Mouse (Mus musculus): ENCODE measurements around the gene Matn4. TPM values are rescaled to one million over a fixed set of nuclear protein-coding genes. Genes with fewer than 3 reads are reported as not detected.
"Not testable (repeated sequence)": the region's sequence is repeated elsewhere in the genome, so short reads cannot be mapped to it uniquely, and the experiment has no call there.

Gene Matn4
- polyA plus RNA-seq, 1 experiment from 2014 or later, result 50.5 TPM

DNA sequence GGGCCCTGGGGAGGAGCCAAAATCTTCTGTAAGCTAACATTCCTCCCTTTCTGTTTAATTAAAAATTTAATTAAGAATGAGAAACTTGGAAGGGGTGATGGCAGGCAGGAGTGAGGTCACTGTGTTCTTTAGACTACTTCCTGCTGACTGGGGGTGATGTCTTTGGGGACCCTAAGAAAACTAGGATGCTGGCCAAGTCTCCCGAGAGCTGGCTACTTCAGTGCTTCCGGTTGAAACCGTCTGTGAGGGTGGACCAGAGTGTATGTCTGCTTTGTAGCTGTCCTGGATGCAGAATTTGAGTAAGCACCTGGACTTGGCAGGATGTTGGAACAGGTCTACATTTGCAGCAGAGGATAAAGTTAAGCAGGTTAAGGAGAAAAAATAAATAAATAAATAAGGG, 38.0 kb downstream of the Matn4 start:
- peaks cover 11% of the 10 kb centered on the region for H3K27me3 ChIP-seq
- no peak for ATAC-seq (ENCODE audit: insufficient number of reproducible peaks, insufficient read depth, low FRiP score, low TSS enrichment, low read depth)
- H3K36me3 ChIP-seq, result no peaks in the 10 kb centered on the region
- WGBS, result 75% methylated on average over 3 of the region's 3 CpGs
- H3K4me3 ChIP-seq (replicated peaks), result no peak overlapping the region
- H3K4me1 ChIP-seq (replicated peaks), result no peaks in the 10 kb centered on the region
- H3K4me2 ChIP-seq, result no peak overlapping the region
- H3K9ac ChIP-seq (replicated peaks), result no peak overlapping the region
- H3K27ac ChIP-seq, result no peak overlapping the region
- no peaks in the 10 kb centered on the region for H3K9me3 ChIP-seq

DNA sequence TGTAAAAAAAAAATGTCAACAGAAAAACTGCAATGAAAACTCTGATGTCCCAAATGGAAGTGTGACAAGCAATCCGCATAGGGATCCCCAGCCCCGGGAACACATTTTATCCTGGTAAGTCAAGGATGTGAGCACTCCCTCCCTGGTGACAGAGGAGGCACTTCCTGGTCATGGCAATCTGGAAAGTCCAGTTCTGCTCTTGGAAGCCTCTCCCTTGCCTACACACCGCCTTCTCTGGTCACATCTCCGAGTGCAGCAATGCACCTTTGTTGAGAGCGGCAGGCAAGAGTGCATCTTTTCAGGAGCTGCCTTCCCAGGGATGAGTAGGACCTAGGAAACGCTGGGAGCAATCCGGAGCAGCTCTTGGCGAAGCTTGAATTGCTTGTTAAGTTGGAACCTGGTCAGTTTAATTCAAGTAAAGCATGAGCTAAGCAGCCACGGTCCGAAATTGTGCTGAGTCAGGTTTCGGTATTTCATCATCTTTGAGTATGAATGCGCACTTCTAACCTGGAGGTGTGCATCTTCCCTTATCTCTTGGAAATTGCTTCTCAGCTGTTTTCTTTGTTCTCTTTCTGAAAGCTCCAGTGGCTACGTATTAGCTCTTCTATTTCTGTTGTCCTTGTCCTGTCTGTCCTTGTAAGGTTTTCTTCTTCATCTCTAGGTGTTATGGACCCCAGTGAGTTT, 43.8 kb downstream of the Matn4 start:
- Histone ChIP-seq H3K4me3 (replicated peaks) (no peak overlapping the region), H3K4me2 (no peak overlapping the region), H3K36me3 (no peaks in the 10 kb centered on the region), H3K9ac (replicated peaks) (no peak overlapping the region), H3K27me3 (peaks cover 22% of the 10 kb centered on the region), H3K9me3 (no peaks in the 10 kb centered on the region), H3K4me1 (replicated peaks) (no peaks in the 10 kb centered on the region), H3K27ac (no peak overlapping the region)
- WGBS, result 34% methylated on average over 13 of the region's 13 CpGs
- ATAC-seq (ENCODE audit: insufficient number of reproducible peaks, insufficient read depth, low FRiP score, low TSS enrichment, low read depth), result no peak

DNA sequence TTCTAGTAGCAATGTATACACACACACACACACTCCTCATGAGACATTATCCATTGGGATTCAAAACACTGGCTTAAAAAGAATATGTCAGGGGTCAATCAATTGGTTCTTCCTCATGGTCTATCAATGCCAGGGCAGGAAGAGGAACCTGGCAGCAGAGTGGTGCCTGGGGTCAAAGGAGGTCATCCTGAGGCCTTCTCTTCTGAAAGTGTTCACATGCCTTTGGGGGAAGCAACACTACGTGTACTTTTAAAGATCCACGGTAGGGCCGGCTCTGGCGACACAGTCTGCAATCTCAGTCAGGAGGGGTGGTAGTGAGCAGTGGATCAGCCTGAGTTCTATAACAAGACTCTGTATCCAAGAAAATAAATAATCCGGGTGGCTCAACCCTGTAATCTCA, 45.3 kb downstream of the Matn4 start:
- ATAC-seq (ENCODE audit: insufficient number of reproducible peaks, insufficient read depth, low FRiP score, low TSS enrichment, low read depth), result no peak
- H3K4me3 ChIP-seq (replicated peaks), result no peak overlapping the region
- H3K9me3 ChIP-seq, result no peaks in the 10 kb centered on the region
- H3K36me3 ChIP-seq, result no peaks in the 10 kb centered on the region
- no peak overlapping the region for H3K9ac ChIP-seq (replicated peaks)
- 75% methylated on average over 5 of the region's 5 CpGs for WGBS
- H3K27me3 ChIP-seq, result peaks cover 30% of the 10 kb centered on the region
- H3K4me2 ChIP-seq, result no peak overlapping the region
- no peaks in the 10 kb centered on the region for H3K4me1 ChIP-seq (replicated peaks)
- H3K27ac ChIP-seq, result no peak overlapping the region

DNA sequence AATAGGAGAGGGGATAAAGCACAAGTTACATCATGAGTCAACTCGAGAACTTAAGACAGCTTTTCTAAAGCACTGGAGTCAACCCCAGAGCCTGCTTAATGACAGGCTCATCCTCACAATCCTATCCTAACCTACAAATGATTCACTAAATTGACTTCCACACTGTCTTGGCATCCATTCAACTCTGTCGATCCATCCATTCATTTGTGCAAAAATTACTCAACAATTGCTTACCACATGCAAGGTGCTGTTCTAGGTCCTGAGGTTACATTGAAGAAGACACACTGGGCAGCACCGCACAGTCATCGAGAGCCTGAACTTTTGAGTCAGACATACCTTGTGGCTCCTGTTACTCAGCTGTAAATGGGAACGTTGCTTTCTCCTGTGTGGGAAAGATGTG, 45.9 kb downstream of the Matn4 start:
- Histone ChIP-seq H3K4me3 (replicated peaks) (no peak overlapping the region), H3K4me1 (replicated peaks) (no peaks in the 10 kb centered on the region), H3K4me2 (no peak overlapping the region), H3K36me3 (no peaks in the 10 kb centered on the region), H3K9me3 (no peaks in the 10 kb centered on the region), H3K9ac (replicated peaks) (no peak overlapping the region), H3K27me3 (peaks cover 36% of the 10 kb centered on the region), H3K27ac (no peak overlapping the region)
- 83% methylated on average over 5 of the region's 5 CpGs for WGBS
- no peak for ATAC-seq (ENCODE audit: insufficient number of reproducible peaks, insufficient read depth, low FRiP score, low TSS enrichment, low read depth)

DNA sequence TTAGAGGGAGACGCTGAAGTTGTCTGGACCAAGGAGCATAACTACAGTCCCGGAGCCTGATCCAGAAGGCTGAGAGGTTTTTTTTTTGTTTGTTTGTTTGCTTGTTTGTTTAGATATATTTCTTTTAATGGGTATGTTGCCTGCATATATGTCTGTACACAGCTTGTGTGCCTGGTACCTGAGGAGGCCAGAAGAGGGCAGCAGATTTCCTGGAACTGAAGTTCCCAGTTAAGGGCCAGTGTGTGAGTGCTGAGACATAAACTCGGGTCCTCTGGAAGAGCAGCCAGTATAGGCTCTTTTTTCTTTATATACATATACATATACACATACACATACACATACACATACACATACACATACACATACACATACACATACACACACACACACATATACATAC, 46.6 kb downstream of the Matn4 start:
- Histone ChIP-seq H3K36me3 (no peaks in the 10 kb centered on the region), H3K9ac (replicated peaks) (no peak overlapping the region), H3K4me1 (replicated peaks) (no peaks in the 10 kb centered on the region), H3K27me3 (peaks cover 36% of the 10 kb centered on the region), H3K4me2 (no peak overlapping the region), H3K27ac (no peak overlapping the region), H3K4me3 (replicated peaks) (no peak overlapping the region), H3K9me3 (no peaks in the 10 kb centered on the region)
- ATAC-seq (ENCODE audit: insufficient number of reproducible peaks, insufficient read depth, low FRiP score, low TSS enrichment, low read depth), result no peak
- 77% methylated on average over 3 of the region's 3 CpGs for WGBS

DNA sequence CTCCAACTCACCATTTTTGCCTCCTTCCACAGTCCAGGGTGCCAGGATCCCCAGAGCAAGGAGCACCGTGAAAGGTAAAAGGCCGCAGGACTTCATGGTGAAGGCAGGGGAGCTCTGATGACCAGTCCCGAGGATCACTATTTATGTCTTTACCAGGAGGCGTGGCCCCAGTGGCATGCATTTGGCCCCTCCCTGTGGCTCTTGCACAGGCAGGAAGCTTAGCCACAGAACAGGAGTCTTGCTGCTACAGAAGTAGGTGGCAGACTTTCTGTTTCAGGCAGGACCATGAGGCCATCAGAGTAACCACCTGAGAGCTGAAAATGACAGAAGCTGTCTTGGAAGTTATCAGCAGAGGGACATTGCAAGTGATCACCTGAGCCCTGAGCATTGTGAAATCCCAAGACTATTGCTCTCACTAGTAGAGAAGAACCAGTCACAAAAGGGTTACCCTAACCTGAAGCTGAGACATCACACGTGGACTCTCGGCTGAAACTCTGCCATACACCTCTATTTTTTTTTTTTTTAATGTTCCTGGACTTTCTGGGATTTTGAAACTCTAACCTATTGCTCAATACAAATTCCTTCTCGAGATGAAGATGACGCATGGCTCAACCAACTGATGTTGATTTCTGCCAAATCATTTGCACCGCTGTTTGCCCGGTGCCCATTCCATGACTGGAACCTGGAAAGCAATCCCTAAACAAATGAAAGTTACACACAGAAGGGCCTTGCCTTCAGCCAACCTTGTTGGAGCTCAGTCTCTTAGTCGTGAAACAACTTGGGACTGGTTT, 48.6 kb downstream of the Matn4 start:
- Histone ChIP-seq H3K4me3 (replicated peaks) (no peak overlapping the region), H3K27ac (no peak overlapping the region), H3K9ac (replicated peaks) (no peak overlapping the region), H3K36me3 (no peaks in the 10 kb centered on the region), H3K4me1 (replicated peaks) (no peaks in the 10 kb centered on the region), H3K4me2 (no peak overlapping the region), H3K9me3 (no peaks in the 10 kb centered on the region), H3K27me3 (peaks cover 27% of the 10 kb centered on the region)
- WGBS, result 74% methylated on average over 11 of the region's 11 CpGs
- ATAC-seq (ENCODE audit: insufficient number of reproducible peaks, insufficient read depth, low FRiP score, low TSS enrichment, low read depth), result no peak

DNA sequence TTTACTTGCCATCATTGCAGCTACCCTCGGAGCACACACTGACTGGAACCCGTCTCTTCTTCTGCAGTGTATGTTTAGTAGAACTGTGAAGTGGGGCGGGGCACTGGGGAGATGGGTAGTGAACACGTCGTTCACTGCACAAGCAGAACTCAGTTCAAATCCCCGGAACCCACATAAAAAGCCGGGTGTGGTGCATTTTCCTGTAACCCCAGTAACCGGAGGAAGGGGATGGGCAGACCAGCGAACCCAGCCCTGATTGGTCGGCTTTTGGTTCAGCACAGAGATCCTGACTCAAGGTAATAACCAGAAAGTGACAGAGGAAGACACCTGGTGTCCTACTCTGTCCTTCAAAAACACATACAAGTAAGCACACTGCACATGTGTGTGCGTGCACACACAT, 51.6 kb downstream of the Matn4 start:
- Histone ChIP-seq H3K9ac (replicated peaks) (no peak overlapping the region), H3K9me3 (no peaks in the 10 kb centered on the region), H3K4me1 (replicated peaks) (no peaks in the 10 kb centered on the region), H3K4me2 (no peak overlapping the region), H3K27ac (no peak overlapping the region), H3K36me3 (no peaks in the 10 kb centered on the region), H3K4me3 (replicated peaks) (no peak overlapping the region), H3K27me3 (peaks cover 15% of the 10 kb centered on the region)
- 89% methylated on average over 11 of the region's 11 CpGs for WGBS
- no peak for ATAC-seq (ENCODE audit: insufficient number of reproducible peaks, insufficient read depth, low FRiP score, low TSS enrichment, low read depth)

DNA sequence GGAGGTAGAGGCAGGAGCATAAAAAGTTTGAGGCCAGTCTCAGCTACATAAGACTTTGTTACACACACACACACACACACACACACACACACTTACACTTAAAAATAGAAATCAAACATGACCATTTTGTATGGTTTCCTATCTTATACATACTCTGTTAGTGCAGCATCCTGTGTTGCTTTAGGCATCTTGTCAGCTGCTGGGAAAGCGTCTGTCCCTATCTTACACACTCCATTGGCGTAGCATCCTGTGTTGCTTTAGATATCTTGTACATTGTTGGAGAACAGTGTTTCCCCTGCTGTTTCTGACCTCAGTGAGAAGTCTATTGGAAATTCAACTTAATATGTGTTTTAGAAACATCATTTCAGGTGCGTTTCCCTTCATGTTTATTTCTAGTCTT, 52.3 kb downstream of the Matn4 start:
- Histone ChIP-seq H3K9ac (replicated peaks) (no peak overlapping the region), H3K27me3 (peaks cover 15% of the 10 kb centered on the region), H3K27ac (no peak overlapping the region), H3K4me3 (replicated peaks) (no peak overlapping the region), H3K4me1 (replicated peaks) (no peaks in the 10 kb centered on the region), H3K4me2 (no peak overlapping the region), H3K36me3 (no peaks in the 10 kb centered on the region), H3K9me3 (no peaks in the 10 kb centered on the region)
- no peak for ATAC-seq (ENCODE audit: insufficient number of reproducible peaks, insufficient read depth, low FRiP score, low TSS enrichment, low read depth)
- 88% methylated on average over 3 of the region's 3 CpGs for WGBS

DNA sequence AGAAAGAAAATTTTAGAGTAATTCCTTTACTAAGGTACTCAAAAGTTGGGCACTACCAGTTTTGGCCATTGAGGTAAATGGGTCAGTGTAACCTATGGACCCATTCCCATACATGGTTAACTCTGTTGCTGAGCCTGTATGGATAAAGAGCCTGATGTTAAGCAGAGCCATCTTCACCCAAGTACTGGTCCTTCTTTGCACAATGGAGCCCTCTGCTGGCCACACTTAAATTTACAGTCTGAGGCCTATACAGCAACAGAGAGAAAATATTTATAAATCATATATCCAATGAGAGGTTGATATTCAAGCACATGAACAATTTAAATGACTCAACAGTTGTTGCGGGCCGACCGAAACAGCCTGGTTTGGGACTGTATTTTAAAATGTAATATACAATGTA, 56.0 kb downstream of the Matn4 start:
- Histone ChIP-seq H3K4me3 (replicated peaks) (no peak overlapping the region), H3K9ac (replicated peaks) (no peak overlapping the region), H3K36me3 (no peaks in the 10 kb centered on the region), H3K9me3 (no peaks in the 10 kb centered on the region), H3K4me2 (no peak overlapping the region), H3K27me3 (peaks cover 1% of the 10 kb centered on the region; the same call in 1 of the 2 replicates), H3K27ac (no peak overlapping the region), H3K4me1 (replicated peaks) (no peaks in the 10 kb centered on the region)
- 90% methylated on average over 3 of the region's 3 CpGs for WGBS
- ATAC-seq (ENCODE audit: insufficient number of reproducible peaks, insufficient read depth, low FRiP score, low TSS enrichment, low read depth), result no peak

DNA sequence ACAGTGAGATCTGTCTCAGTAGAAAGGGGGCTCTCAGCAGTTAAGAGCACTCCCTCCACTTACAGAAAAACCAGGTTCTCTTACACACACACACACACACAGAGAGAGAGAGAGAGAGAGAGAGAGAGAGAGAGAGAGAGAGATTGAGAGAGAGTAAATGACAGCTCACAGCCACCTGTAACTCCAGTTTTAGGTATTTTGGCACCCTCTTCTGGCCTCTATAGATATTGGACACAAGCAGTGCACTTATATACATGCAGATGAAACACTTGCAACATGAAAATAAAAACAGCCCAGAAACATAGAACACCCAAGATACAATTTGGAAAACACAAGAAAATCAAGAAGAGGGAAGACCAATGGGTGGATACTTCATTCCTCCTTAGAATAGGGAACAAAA, 57.3 kb downstream of the Matn4 start:
- H3K9ac ChIP-seq (replicated peaks); H3K4me1 ChIP-seq (replicated peaks); H3K4me3 ChIP-seq (replicated peaks); H3K9me3 ChIP-seq; H3K36me3 ChIP-seq; H3K27ac ChIP-seq; ATAC-seq (ENCODE audit: insufficient number of reproducible peaks, insufficient read depth, low FRiP score, low TSS enrichment, low read depth); H3K27me3 ChIP-seq; H3K4me2 ChIP-seq: not testable (repeated sequence)

DNA sequence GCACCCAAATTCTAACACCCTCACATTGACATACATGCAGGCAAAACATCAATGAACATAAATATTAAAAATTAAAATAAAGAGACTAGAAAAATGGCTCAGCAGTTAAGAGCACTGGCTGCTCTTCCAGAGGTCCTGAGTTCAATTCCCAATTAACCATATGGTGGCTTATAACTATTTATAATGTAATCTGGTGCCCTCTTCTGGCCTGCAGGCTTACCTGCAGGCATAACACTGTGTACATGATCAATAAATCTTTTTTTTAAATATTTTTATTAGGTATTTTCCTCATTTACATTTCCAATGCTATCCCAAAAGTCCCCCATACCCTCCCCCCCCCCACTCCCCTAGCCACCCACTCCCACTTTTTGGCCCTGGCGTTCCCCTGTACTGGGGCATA, 61.2 kb downstream of the Matn4 start:
- H3K27ac ChIP-seq; H3K4me2 ChIP-seq; ATAC-seq (ENCODE audit: insufficient number of reproducible peaks, insufficient read depth, low FRiP score, low TSS enrichment, low read depth); H3K9ac ChIP-seq (replicated peaks); H3K4me1 ChIP-seq (replicated peaks); H3K27me3 ChIP-seq; H3K9me3 ChIP-seq; H3K4me3 ChIP-seq (replicated peaks); H3K36me3 ChIP-seq: not testable (repeated sequence)
- WGBS, result 93% methylated on average over 1 of the region's 1 CpGs

Measured in limb, embryonic 12.5 days (tissue).